Mouse (Mus musculus) liver, adult (tissue): ENCODE results near the gene Mical1.

Source experiments
- GATA4 ChIP-seq: IDR thresholded peaks from 2 replicates; pipeline ENCODE4 v1.6.1; 2014; ENCODE audit warnings: mild to moderate bottlenecking, low read length; ENCODE audit not compliant: insufficient replicate concordance

The Mical1 gene

GRCm38 (mm10) chr10:41491111-41491510, 15.0 kb downstream of the Mical1 start:
- no peak for TF ChIP-seq GATA4

- no peak for TF ChIP-seq GATA4
Observed at GRCm38 (mm10) chr10:41500941-41501340, 24.8 kb downstream of the Mical1 start.

GRCm38 (mm10) chr10:41504996-41505395, 28.9 kb downstream of the Mical1 start:
- no peak for TF ChIP-seq GATA4

GRCm38 (mm10) chr10:41509160-41509559, 33.0 kb downstream of the Mical1 start:
- TF ChIP-seq GATA4: no peak

GRCm38 (mm10) chr10:41514301-41514700, 38.2 kb downstream of the Mical1 start:
- TF ChIP-seq GATA4: no peak

GRCm38 (mm10) chr10:41514921-41515320, 38.8 kb downstream of the Mical1 start:
- no peak for TF ChIP-seq GATA4

- TF ChIP-seq GATA4: no peak
Observed at GRCm38 (mm10) chr10:41518508-41518980, 42.4 kb downstream of the Mical1 start.

GRCm38 (mm10) chr10:41518981-41519618, 43.0 kb downstream of the Mical1 start, which contains the start of gene Cd164:
Cd164 (plus strand) TSS chr10:41519414.
- TF ChIP-seq GATA4: 0 out of 2 replicates have a peak, but pooled peaks have one; percentile 2

- TF ChIP-seq GATA4: no peak
Observed at GRCm38 (mm10) chr10:41519640-41520409, 43.7 kb downstream of the Mical1 start.

- no peak for TF ChIP-seq GATA4
Observed at GRCm38 (mm10) chr10:41520410-41520673, 44.2 kb downstream of the Mical1 start.

- no peak for TF ChIP-seq GATA4
Observed at GRCm38 (mm10) chr10:41523386-41523785, 47.3 kb downstream of the Mical1 start.

- TF ChIP-seq GATA4: no peak
Observed at GRCm38 (mm10) chr10:41525696-41526095, 49.6 kb downstream of the Mical1 start.

- no peak for TF ChIP-seq GATA4
Observed at GRCm38 (mm10) chr10:41529972-41530371, 53.9 kb downstream of the Mical1 start.

- TF ChIP-seq GATA4: no peak
Observed at GRCm38 (mm10) chr10:41535991-41536390, 59.9 kb downstream of the Mical1 start.
